Mouse (Mus musculus) megakaryocyte, embryonic 14.5 days (primary cell): ENCODE data around the gene March5.

Experiments used
- FLI1 ChIP-seq: IDR thresholded peaks from 2 replicates; pipeline ENCODE4 v1.6.1; 2012; ENCODE audit warnings: low read length, inconsistent platforms, mixed read lengths
- GATA1 ChIP-seq: IDR thresholded peaks from 3 replicates; pipeline ENCODE4 v1.6.1; 2012; ENCODE audit warnings: mixed read lengths, low read length, inconsistent platforms, borderline replicate concordance

DNA sequence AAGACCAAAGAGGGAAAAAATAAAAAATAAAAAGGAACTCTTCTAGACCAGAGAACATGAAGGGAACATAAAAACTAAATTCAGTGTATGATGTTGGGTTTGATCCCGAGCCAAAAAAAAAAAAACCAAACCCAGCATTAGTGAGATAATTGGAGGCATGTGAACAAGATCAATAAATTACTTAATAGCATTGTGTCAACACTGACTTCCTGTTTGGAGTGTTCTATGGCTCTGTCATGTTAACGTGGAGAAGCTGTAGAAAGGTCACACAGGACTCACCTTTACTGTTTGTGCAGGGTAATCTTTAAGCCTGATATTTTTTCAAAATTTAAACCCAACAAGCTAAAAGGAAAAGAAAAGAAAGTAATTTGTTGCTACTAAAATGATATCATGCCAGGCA is 35.4 kb downstream of the March5 start:
- TF ChIP-seq FLI1, result no peak
- no peak for TF ChIP-seq GATA1
